Mouse (Mus musculus): ENCODE measurements around the gene Ppp2r3a.

Gene Ppp2r3a

GRCm38 (mm10) chr9:101073041-101073986, 178.3 kb downstream of the Ppp2r3a start:
- DNase-seq: peak; percentile 100

- DNase-seq: no peak
Observed at GRCm38 (mm10) chr9:101072506-101072905, 179.1 kb downstream of the Ppp2r3a start.

GRCm38 (mm10) chr9:101069781-101070180, 181.8 kb downstream of the Ppp2r3a start:
- DNase-seq: no peak

- no peak for DNase-seq
Observed at GRCm38 (mm10) chr9:101065076-101065602, 186.5 kb downstream of the Ppp2r3a start.

- DNase-seq: peak in 1 of 2 experiments; percentile 16
Observed at GRCm38 (mm10) chr9:101062253-101062780, 189.3 kb downstream of the Ppp2r3a start.

- no peak for DNase-seq
Observed at GRCm38 (mm10) chr9:101061035-101061434, 190.6 kb downstream of the Ppp2r3a start.

- no peak for DNase-seq
Observed at GRCm38 (mm10) chr9:101057156-101057555, 194.4 kb downstream of the Ppp2r3a start.

Measured in cerebellum, postnatal 10 days (tissue).